ENCODE assay signal across 24 mouse cellular contexts in the genomic region with DNA sequence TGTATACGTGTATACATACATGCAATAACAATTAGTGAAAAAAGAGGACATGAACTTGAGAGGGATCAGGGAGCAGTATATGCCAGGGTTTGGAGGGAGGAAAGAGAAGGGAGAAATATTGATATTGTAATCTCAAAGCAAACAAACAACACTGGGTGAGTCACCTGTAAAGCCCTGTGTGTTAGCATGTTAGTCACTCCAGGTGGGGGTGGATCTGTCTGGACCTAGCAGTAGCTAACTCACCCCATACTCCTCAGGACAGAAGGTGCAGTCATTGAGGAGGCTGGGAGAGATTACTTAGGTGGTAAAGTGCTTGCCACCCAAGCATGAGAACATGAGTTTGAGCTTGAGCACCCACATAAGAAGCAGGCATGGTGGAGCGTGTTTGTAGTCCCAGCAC. TPM values are rescaled to one million over a fixed set of nuclear protein-coding genes. Genes with fewer than 3 reads are reported as not detected.
"Had no signal": no experiment of that assay in that cellular context is flagged by ENCODE, and none has a peak within 500 bp of the region (broad histone marks: within the 10 kb centered on the region; RNA-seq: fewer than 3 reads in every experiment).

No protein-coding gene starts in this region.

- H3K36me3 ChIP-seq: heart, embryonic 10.5 days; heart, embryonic 12.5 days; hindbrain, embryonic 10.5 days; hindbrain, embryonic 12.5 days; limb, embryonic 10.5 days; limb, embryonic 12.5 days had no signal

- H3K27ac ChIP-seq: gastrocnemius, adult 2 months; heart, embryonic 10.5 days; hindbrain, embryonic 10.5 days; hindbrain, embryonic 12.5 days; hindbrain, embryonic 14.5 days; layer of hippocampus, adult 2 months; left cerebral cortex, adult 2 months; limb, embryonic 10.5 days; limb, embryonic 12.5 days had no signal

- ATAC-seq: hindbrain, embryonic 16.5 days; inflammation-experienced regulatory T-cells, adult 6 months; intestine, embryonic 16.5 days had no signal

- H3K9ac ChIP-seq: heart, embryonic 12.5 days; hindbrain, embryonic 12.5 days; hindbrain, embryonic 14.5 days; limb, embryonic 12.5 days had no signal

- H3K4me2 ChIP-seq: heart, embryonic 12.5 days; hindbrain, embryonic 12.5 days; hindbrain, embryonic 14.5 days; limb, embryonic 12.5 days had no signal

- H3K4me3 ChIP-seq: gastrocnemius, adult 2 months; heart, embryonic 10.5 days; heart, embryonic 12.5 days; hindbrain, embryonic 10.5 days; hindbrain, embryonic 12.5 days; layer of hippocampus, adult 2 months; left cerebral cortex, adult 2 months; limb, embryonic 10.5 days; limb, embryonic 12.5 days had no signal

- H3K27me3 ChIP-seq: heart, embryonic 12.5 days; limb, embryonic 12.5 days had no signal

- H3K9me3 ChIP-seq: limb, embryonic 10.5 days had no signal

- DNase-seq: gastrocnemius, adult 2 months; gastrocnemius, postnatal 10 days; gastrocnemius, postnatal 25 days; heart, adult 18-20 months; heart, postnatal 10 days; heart, postnatal 4 days; kidney, adult 18-20 months; kidney, adult 8-10 months; kidney, postnatal 10 days; kidney, postnatal 25 days; kidney, postnatal 4 days; liver had no signal

RNA-seq across cellular contexts. Expression of a gene that starts 21.3 kb away (rescaled TPM):
- polyA plus RNA-seq: hindbrain, embryonic 10.5 days had no signal
